Mouse (Mus musculus) hindbrain, embryonic 12.5 days (tissue): ENCODE measurements around the gene Gbgt1. TPM values are rescaled to one million over a fixed set of nuclear protein-coding genes. Genes with fewer than 3 reads are reported as not detected.

Experiments used
- ATAC-seq: fragments of 200-750 bp; cut with Nextera tagmentation; 2 replicates; pipeline ENCODE4 v1.8.0; 2017; ENCODE audit warnings: moderate TSS enrichment; ENCODE audit not compliant: low FRiP score
- H3K27ac ChIP-seq: fragments of 300-500 bp; sonication (generic); 2 replicates; pipeline ENCODE4 v1.5.1; 2016; ENCODE audit warnings: mild to moderate bottlenecking
- H3K27me3 ChIP-seq: fragments of 300-500 bp; sonication (generic); 2 replicates; pipeline ENCODE4 v1.6.1; 2016; ENCODE audit warnings: mild to moderate bottlenecking
- H3K36me3 ChIP-seq: fragments of 300-500 bp; sonication (generic); 2 replicates; pipeline ENCODE4 v1.6.1; 2016; ENCODE audit warnings: mild to moderate bottlenecking
- H3K4me1 ChIP-seq: fragments of 300-500 bp; sonication (generic); 2 replicates; pipeline ENCODE4 v1.6.1; 2016
- H3K4me2 ChIP-seq: fragments of 300-500 bp; sonication (generic); replicated peaks from 2 replicates; pipeline ENCODE4 v1.6.1; 2016; ENCODE audit warnings: mild to moderate bottlenecking
- H3K4me3 ChIP-seq: fragments of 300-500 bp; sonication (generic); 2 replicates; pipeline ENCODE4 v1.5.1; 2016; ENCODE audit warnings: mild to moderate bottlenecking
- H3K9ac ChIP-seq: fragments of 300-500 bp; sonication (generic); 2 replicates; pipeline ENCODE4 v1.6.1; 2016; ENCODE audit warnings: mild to moderate bottlenecking, moderate library complexity
- H3K9me3 ChIP-seq: fragments of 300-500 bp; sonication (generic); replicated peaks from 2 replicates; pipeline ENCODE4 v1.6.1; 2016; ENCODE audit warnings: mild to moderate bottlenecking
- WGBS: fragments of 180-500 bp; shearing (Covaris S2); methylation state at CpG from one replicate; pipeline ENCODE4 v1.1.7; 2016; 5-methylcytosine and 5-hydroxymethylcytosine counted together
- polyA plus RNA-seq: library from polyadenylated mRNA; unstranded; fragments of >200 nt; fragmentation: Nextera tagmentation; extraction: Ambion mirVana; gene quantifications from 2 replicates; pipeline ENCODE4 v1.2.1, GENCODE M21; 2016

Gbgt1 gene
- polyA plus RNA-seq, result 0.67 and 0.72 TPM in 2 replicates

DNA sequence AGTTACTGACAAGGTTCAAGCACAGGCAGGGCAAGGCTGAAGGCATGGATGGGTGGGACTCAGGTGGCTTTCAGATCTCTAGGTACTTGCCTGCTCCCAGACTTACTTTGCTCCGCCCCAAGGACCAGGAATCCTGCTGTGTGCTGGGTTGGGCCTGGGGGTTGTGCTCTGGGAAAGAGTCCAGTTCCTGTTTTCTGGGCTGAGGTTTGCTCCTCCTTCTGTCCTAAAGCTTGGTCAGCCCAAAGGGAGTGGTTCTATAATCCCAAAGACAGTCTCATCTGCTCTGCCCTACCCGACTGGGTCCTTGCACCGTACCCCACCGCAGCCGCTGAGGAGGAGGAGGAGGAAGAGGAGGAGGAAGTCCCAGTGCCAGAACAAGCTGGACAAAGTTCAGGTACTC is at the start of gene Gbgt1:
Gene Gbgt1, plus strand, starts transcription at position 221 of the 400 bp plus-strand sequence.
- WGBS, result 85% methylated on average over 5 of the region's 5 CpGs
- Histone ChIP-seq H3K4me2 (no peak within 1 kb of the TSS), H3K9ac (no peak within 1 kb of the TSS), H3K9me3 (no peaks in the 10 kb centered on the region), H3K4me1 (peaks cover 6% of the 10 kb centered on the region; the same call in 1 of the 2 replicates), H3K4me3 (no peak within 1 kb of the TSS), H3K36me3 (no peaks in the 10 kb centered on the region), H3K27ac (no peak within 1 kb of the TSS), H3K27me3 (no peaks in the 10 kb centered on the region)
- no peak for ATAC-seq

DNA sequence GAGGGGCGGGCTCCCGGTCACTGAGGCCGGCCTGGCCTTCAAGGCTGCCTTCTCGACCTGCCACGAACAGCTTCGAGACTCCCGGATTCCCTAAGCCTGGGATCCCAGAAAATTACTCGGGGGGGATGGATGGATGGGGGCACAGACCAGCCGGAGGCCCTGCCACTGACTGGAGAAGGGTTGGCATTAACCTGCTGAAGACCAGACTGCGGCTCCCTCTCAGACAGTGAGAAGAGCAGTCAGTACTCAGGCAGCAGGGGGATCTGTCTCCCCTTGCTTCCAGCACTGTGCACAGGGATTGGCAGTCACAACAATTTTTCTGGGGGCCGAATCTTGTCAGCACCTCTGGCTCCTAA is 49.4 kb upstream of the Gbgt1 start:
- peak overlapping the region; percentile 85 for H3K4me3 ChIP-seq
- peaks cover 26% of the 10 kb centered on the region for H3K36me3 ChIP-seq
- WGBS, result 5% methylated on average over 11 of the region's 11 CpGs
- H3K9ac ChIP-seq, result peak overlapping the region; percentile 89
- H3K27ac ChIP-seq, result peak overlapping the region; percentile 79
- peak; percentile 69 for ATAC-seq
- peak overlapping the region; percentile 91 for H3K4me2 ChIP-seq
- peaks cover 6% of the 10 kb centered on the region; the same call in 1 of the 2 replicates for H3K27me3 ChIP-seq
- peaks cover 8% of the 10 kb centered on the region for H3K4me1 ChIP-seq
- no peaks in the 10 kb centered on the region for H3K9me3 ChIP-seq

DNA sequence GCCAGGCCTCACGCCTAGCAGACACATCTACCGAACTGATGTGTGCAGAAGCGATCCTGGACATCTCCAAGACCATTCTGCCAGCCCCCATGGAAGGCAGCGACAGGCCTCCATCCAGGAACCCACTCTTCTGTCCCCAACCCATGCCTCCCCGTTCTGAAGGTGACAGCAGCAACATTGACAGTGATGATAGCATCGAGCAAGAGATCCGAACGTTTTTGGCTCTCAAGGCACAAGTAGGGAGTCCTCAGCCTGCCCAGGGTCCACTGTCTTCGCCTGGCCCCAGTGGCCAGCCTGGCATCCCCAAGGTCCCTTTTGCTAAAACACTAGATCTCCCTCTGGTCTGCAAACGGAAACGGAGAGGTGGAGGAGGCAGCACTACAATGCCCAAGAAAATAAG is 45.0 kb upstream of the Gbgt1 start:
- H3K4me2 ChIP-seq, result no peak overlapping the region
- no peak overlapping the region for H3K9ac ChIP-seq
- no peak overlapping the region for H3K4me3 ChIP-seq
- 0 out of 2 replicates have a peak, but pooled peaks cover 6% of the 10 kb centered on the region for H3K27me3 ChIP-seq
- H3K9me3 ChIP-seq, result no peaks in the 10 kb centered on the region
- H3K36me3 ChIP-seq, result peaks cover 46% of the 10 kb centered on the region
- 95% methylated on average over 11 of the region's 11 CpGs for WGBS
- H3K27ac ChIP-seq, result no peak overlapping the region
- peaks cover 8% of the 10 kb centered on the region for H3K4me1 ChIP-seq
- ATAC-seq, result no peak

- Histone ChIP-seq H3K27me3 (no peaks in the 10 kb centered on the region), H3K4me3 (no peak overlapping the region), H3K4me1 (no peaks in the 10 kb centered on the region), H3K36me3 (peaks cover 46% of the 10 kb centered on the region), H3K9ac (no peak overlapping the region), H3K4me2 (no peak overlapping the region), H3K9me3 (no peaks in the 10 kb centered on the region), H3K27ac (no peak overlapping the region)
- no peak for ATAC-seq
- 90% methylated on average over 6 of the region's 6 CpGs for WGBS
Measured at GRCm38 (mm10) chr2:28453539-28453938, 43.2 kb upstream of the Gbgt1 start.

DNA sequence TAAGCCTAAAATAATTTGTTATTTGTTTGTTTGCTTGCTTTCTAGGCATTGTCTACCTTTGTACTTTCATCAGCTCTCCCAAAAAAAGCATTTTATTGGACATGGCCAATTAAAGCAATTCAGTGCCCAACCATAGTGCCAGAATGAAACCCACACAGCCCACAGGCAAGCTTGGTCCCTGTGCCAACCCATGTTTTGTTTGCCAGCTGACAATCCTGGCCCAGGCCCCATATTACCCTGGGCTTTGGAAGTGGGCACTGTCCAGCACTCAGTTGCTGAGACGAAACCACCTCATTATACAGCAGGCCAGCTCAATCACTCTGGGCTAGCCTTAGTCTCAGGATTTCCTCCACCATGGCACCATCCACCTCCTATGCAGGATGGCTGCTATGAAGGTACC is 40.1 kb upstream of the Gbgt1 start:
- no peaks in the 10 kb centered on the region for H3K27me3 ChIP-seq
- ATAC-seq, result no peak
- H3K27ac ChIP-seq, result no peak overlapping the region
- no peaks in the 10 kb centered on the region for H3K9me3 ChIP-seq
- H3K4me3 ChIP-seq, result no peak overlapping the region
- no peak overlapping the region for H3K9ac ChIP-seq
- 87% methylated on average over 1 of the region's 1 CpGs for WGBS
- H3K4me2 ChIP-seq, result no peak overlapping the region
- H3K4me1 ChIP-seq, result no peaks in the 10 kb centered on the region
- H3K36me3 ChIP-seq, result peaks cover 27% of the 10 kb centered on the region

DNA sequence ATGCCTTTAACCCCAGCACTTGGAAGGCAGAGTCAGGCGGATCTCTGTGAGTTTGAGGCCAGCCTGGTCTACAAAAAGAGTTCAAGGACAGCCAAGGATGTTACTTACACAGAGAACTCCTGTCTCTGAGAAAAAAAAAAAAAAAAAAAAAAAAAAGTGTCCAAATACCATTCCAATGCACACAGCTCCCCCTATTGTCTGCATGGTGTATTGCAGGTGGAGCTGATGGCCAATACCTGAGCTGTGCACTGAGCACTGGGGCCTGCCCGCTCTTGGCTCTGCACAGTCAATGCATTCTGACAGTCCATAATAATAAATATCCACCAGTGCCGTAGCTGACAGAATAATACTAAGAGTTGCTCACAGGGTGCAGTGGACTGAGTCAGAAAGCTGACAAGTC is 32.8 kb upstream of the Gbgt1 start:
- 43% methylated on average over 3 of the region's 3 CpGs for WGBS
- peaks cover 7% of the 10 kb centered on the region for H3K27me3 ChIP-seq

DNA sequence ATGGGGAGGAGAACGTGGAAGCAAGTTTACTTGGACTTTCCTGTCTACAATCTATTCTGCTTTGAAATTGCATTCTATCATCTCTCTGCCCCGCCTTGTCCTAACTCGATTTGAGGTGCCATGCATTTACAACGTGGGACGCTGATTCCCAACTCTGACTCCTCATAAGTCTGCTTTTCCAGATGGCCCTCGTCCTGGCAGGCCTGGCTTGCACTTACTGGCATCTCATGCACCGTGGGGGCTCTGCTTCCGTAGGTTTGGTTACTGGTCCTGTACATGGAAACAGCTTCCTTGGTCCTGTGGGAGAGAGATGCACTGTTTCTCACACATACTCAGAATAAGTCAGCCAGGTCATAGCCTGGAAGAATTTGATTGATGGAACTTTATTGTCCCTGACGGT is 31.8 kb upstream of the Gbgt1 start:
- Histone ChIP-seq H3K36me3 (peaks cover 11% of the 10 kb centered on the region), H3K4me1 (peaks cover 19% of the 10 kb centered on the region), H3K4me2 (no peak overlapping the region), H3K4me3 (no peak overlapping the region), H3K9ac (no peak overlapping the region), H3K27me3 (peaks cover 7% of the 10 kb centered on the region), H3K9me3 (no peaks in the 10 kb centered on the region), H3K27ac (no peak overlapping the region)
- no peak for ATAC-seq
- 76% methylated on average over 9 of the region's 9 CpGs for WGBS

More for the DNA sequence above, 32.8 kb upstream of the Gbgt1 start:
- ATAC-seq, result no peak
- no peak overlapping the region for H3K27ac ChIP-seq
- peaks cover 17% of the 10 kb centered on the region for H3K4me1 ChIP-seq
- no peak overlapping the region for H3K9ac ChIP-seq
- peaks cover under 1% of the 10 kb centered on the region; the same call in 1 of the 2 replicates for H3K36me3 ChIP-seq
- H3K4me3 ChIP-seq, result no peak overlapping the region
- no peaks in the 10 kb centered on the region for H3K9me3 ChIP-seq
- no peak overlapping the region for H3K4me2 ChIP-seq

GRCm38 (mm10) chr2:28465836-28466518 is 30.7 kb upstream of the Gbgt1 start, which contains the start of gene 1700007K13Rik:
1700007K13Rik (minus strand) TSS chr2:28466332.
- Histone ChIP-seq H3K9me3 (no peaks in the 10 kb centered on the region), H3K4me2 (peak within 1 kb of the TSS; percentile 58), H3K4me1 (peaks cover 19% of the 10 kb centered on the region), H3K4me3 (peak within 1 kb of the TSS; percentile 23), H3K27ac (no peak within 1 kb of the TSS), H3K27me3 (peaks cover 7% of the 10 kb centered on the region), H3K9ac (peak within 1 kb of the TSS; percentile 32; the same call in 1 of the 2 replicates), H3K36me3 (peaks cover 22% of the 10 kb centered on the region)
- WGBS, result 4% methylated on average over 25 of the region's 25 CpGs
- ATAC-seq, result peak; percentile 60

GRCm38 (mm10) chr2:28467860-28468485 is 28.7 kb upstream of the Gbgt1 start, which contains the start of gene Mrps2:
Mrps2 (plus strand) TSS chr2:28468066.
- peaks cover 7% of the 10 kb centered on the region for H3K27me3 ChIP-seq
- peak within 1 kb of the TSS; percentile 98 for H3K9ac ChIP-seq
- ATAC-seq, result peak; percentile 86
- under 1% methylated on average over 51 of the region's 52 CpGs for WGBS
- no peaks in the 10 kb centered on the region for H3K9me3 ChIP-seq
- H3K4me3 ChIP-seq, result peak within 1 kb of the TSS; percentile 96
- H3K36me3 ChIP-seq, result peaks cover 40% of the 10 kb centered on the region
- H3K4me1 ChIP-seq, result peaks cover 19% of the 10 kb centered on the region
- H3K27ac ChIP-seq, result peak within 1 kb of the TSS; percentile 40; the same call in 1 of the 2 replicates
- H3K4me2 ChIP-seq, result peak within 1 kb of the TSS; percentile 77

GRCm38 (mm10) chr2:28468486-28469225 is 28.0 kb upstream of the Gbgt1 start:
- WGBS, result 57% methylated on average over 18 of the region's 18 CpGs
- Histone ChIP-seq H3K4me3 (peak overlapping the region; percentile 96), H3K27ac (no peak overlapping the region), H3K4me2 (peak overlapping the region; percentile 77), H3K9ac (peak overlapping the region; percentile 98), H3K4me1 (peaks cover 19% of the 10 kb centered on the region), H3K27me3 (peaks cover 7% of the 10 kb centered on the region), H3K36me3 (peaks cover 42% of the 10 kb centered on the region), H3K9me3 (no peaks in the 10 kb centered on the region)
- no peak for ATAC-seq

DNA sequence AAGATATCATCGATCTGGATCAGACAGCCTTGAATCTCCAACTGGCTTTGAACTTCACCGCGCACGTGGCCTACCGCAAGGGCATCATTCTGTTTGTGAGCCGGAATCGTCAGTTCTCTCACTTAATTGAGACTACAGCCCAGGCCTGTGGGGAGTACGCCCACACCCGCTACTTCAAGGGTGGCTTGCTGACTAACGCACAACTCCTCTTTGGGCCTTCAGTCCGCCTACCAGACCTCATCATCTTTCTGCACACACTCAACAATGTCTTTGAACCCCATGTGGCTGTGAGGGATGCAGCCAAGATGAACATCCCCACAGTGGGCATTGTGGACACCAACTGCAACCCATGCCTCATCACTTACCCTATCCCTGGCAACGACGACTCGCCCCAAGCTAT is 27.2 kb upstream of the Gbgt1 start:
- H3K9ac ChIP-seq, result no peak overlapping the region
- peaks cover 19% of the 10 kb centered on the region for H3K4me1 ChIP-seq
- no peaks in the 10 kb centered on the region for H3K9me3 ChIP-seq
- WGBS, result 96% methylated on average over 14 of the region's 14 CpGs
- no peak overlapping the region for H3K4me2 ChIP-seq
- H3K36me3 ChIP-seq, result peaks cover 42% of the 10 kb centered on the region
- H3K27ac ChIP-seq, result no peak overlapping the region
- no peak for ATAC-seq
- H3K27me3 ChIP-seq, result peaks cover 7% of the 10 kb centered on the region
- H3K4me3 ChIP-seq, result no peak overlapping the region

- no peak overlapping the region for H3K9ac ChIP-seq
- H3K36me3 ChIP-seq, result peaks cover 42% of the 10 kb centered on the region
- no peak overlapping the region for H3K27ac ChIP-seq
- ATAC-seq, result no peak
- peaks cover 19% of the 10 kb centered on the region for H3K4me1 ChIP-seq
- WGBS, result 91% methylated on average over 2 of the region's 2 CpGs
- H3K27me3 ChIP-seq, result peaks cover 1% of the 10 kb centered on the region
- H3K9me3 ChIP-seq, result no peaks in the 10 kb centered on the region
- H3K4me3 ChIP-seq, result no peak overlapping the region
- H3K4me2 ChIP-seq, result no peak overlapping the region
Measured at GRCm38 (mm10) chr2:28470591-28470990, 26.1 kb upstream of the Gbgt1 start.
